Comparison of ENCODE assay signal across 8 mouse cellular contexts in the genomic region with DNA sequence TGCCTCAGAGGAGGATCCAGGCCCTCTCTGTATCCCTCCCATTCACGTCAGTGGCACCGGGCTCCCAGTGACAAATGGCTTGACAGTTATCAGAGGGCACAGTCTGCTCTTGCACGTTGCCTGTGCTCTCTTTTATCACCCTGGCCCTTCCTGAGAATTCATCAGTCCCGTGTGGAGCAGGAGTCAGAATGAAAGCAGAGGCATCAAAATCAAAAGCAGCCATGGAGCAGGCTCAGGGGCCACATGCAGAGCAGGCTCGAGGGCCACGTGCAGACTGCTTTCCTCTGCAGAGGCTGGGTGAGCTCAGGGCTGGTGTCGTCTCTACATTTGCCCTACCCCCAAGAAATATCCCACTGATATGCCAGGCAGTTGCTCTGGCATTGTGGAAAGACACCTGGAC. TPM values are rescaled to one million over a fixed set of nuclear protein-coding genes. Genes with fewer than 3 reads are reported as not detected.
DNase-seq lines count a peak whose midpoint lies in the region; ATAC-seq and TF ChIP-seq lines count a peak whose summit lies in the region.

No protein-coding gene starts in this region.

- no peaks in the 10 kb centered on the region for H3K79me2 ChIP-seq in macrophage (ENCODE audit: inconsistent target)

- H3K9ac ChIP-seq in kidney, embryonic 15.5 days, result no peak overlapping the region
- no peak overlapping the region for H3K9ac ChIP-seq in hindbrain, embryonic 13.5 days

- ATAC-seq in kidney, embryonic 15.5 days (replicated peaks; ENCODE audit: low FRiP score), result no peak; the same call in 1 of the 2 replicates
- ATAC-seq in hindbrain, embryonic 13.5 days (ENCODE audit: low FRiP score), result no peak; the same call in 1 of the 2 replicates

- peaks cover 27% of the 10 kb centered on the region for H3K4me1 ChIP-seq in kidney, embryonic 15.5 days
- peaks cover 24% of the 10 kb centered on the region for H3K4me1 ChIP-seq in bone marrow, adult 2 months (ENCODE audit: control insufficient read depth, insufficient read depth, low read length)
- H3K4me1 ChIP-seq in hindbrain, embryonic 13.5 days (replicated peaks), result peaks cover 23% of the 10 kb centered on the region

- no peak overlapping the region for H3K4me2 ChIP-seq in kidney, embryonic 15.5 days
- H3K4me2 ChIP-seq in hindbrain, embryonic 13.5 days, result no peak overlapping the region

- H3K27ac ChIP-seq in kidney, embryonic 15.5 days, result peak overlapping the region; percentile 73
- peak overlapping the region; percentile 64 for H3K27ac ChIP-seq in bone marrow, adult 2 months (ENCODE audit: control insufficient read depth, insufficient read depth, low read depth, low read length, poor library complexity)
- H3K27ac ChIP-seq in hindbrain, embryonic 13.5 days, result peak overlapping the region; percentile 36
- peak overlapping the region; percentile 85 for H3K27ac ChIP-seq in macrophage

- no peak for TF ChIP-seq POLR2A in bone marrow, adult 2 months (IDR thresholded peaks at IDR 0.05; ENCODE audit: borderline replicate concordance, control insufficient read depth, low read depth, low read length)

- H3K9me3 ChIP-seq in kidney, embryonic 15.5 days (replicated peaks), result no peaks in the 10 kb centered on the region
- H3K9me3 ChIP-seq in hindbrain, embryonic 13.5 days, result no peaks in the 10 kb centered on the region

- TF ChIP-seq CTCF in bone marrow, adult 2 months (IDR thresholded peaks at IDR 0.05; ENCODE audit: control insufficient read depth, insufficient read depth, low read length), result no peak

- no peaks in the 10 kb centered on the region for H3K27me3 ChIP-seq in kidney, embryonic 15.5 days
- H3K27me3 ChIP-seq in hindbrain, embryonic 13.5 days, result no peaks in the 10 kb centered on the region

- 44% methylated on average over 7 of the region's 7 CpGs for WGBS in kidney, embryonic 15.5 days
- 27% methylated on average over 7 of the region's 7 CpGs for WGBS in bone marrow, adult 2 months
- WGBS in hindbrain, embryonic 13.5 days, result 39% methylated on average over 7 of the region's 7 CpGs
- WGBS in macrophage (ENCODE audit: missing documents), result 47% methylated on average over 7 of the region's 7 CpGs

- no peak overlapping the region for H3K4me3 ChIP-seq in kidney, embryonic 15.5 days (replicated peaks)
- H3K4me3 ChIP-seq in bone marrow, adult 2 months (replicated peaks; ENCODE audit: control insufficient read depth, low read depth, low read length), result no peak overlapping the region
- H3K4me3 ChIP-seq in hindbrain, embryonic 13.5 days, result no peak overlapping the region
- H3K4me3 ChIP-seq in macrophage (ENCODE audit: inconsistent target), result no peak overlapping the region

- H3K36me3 ChIP-seq in kidney, embryonic 15.5 days, result no peaks in the 10 kb centered on the region
- no peaks in the 10 kb centered on the region for H3K36me3 ChIP-seq in hindbrain, embryonic 13.5 days
- no peaks in the 10 kb centered on the region for H3K36me3 ChIP-seq in macrophage (ENCODE audit: inconsistent target)

- DNase-seq in kidney, adult 9 months, result no peak
- DNase-seq in embryo, embryonic 11 days, result no peak
- no peak for DNase-seq in urinary bladder, adult 18-20 months (ENCODE audit: low spot score in 2 of 2)
- no peak for DNase-seq in left cerebral cortex, adult 11 months (ENCODE audit: low spot score)

RNA-seq across cellular contexts. Expression of a gene that starts 29.5 kb away (rescaled TPM):
- polyA plus RNA-seq in kidney, embryonic 15.5 days (2015; fragmentation: Nextera tagmentation; extraction: Ambion mirVana), result 9.2 and 9.8 TPM in 2 replicates
- polyA plus RNA-seq in bone marrow, adult 2 months (2011; ENCODE audit: insufficient read depth, insufficient read length, low replicate concordance, missing spikeins), result 29.3 and 64.2 TPM in 2 replicates
- polyA plus RNA-seq in hindbrain, embryonic 13.5 days (2015; fragmentation: Nextera tagmentation; extraction: Ambion mirVana), result 1.8 and 1.9 TPM in 2 replicates
- total RNA-seq in macrophage (2018; cell fraction: chromatin; rRNA removed), result 10 to 100 TPM in 24 of 26 experiments, 1 to 10 TPM in 2; 9.6 to 52.6 (median 33.1) TPM
- 10 to 100 TPM in 21 of 26 experiments, 1 to 10 TPM in 5; 4.9 to 24.0 (median 13.2) TPM for total RNA-seq in macrophage (2018; cell fraction: cytosol; rRNA removed)
- total RNA-seq in macrophage (2018; cell fraction: nucleus; rRNA removed), result 10 to 100 TPM; 15.7 to 47.2 (median 25.4) TPM
- 10.8 to 14.3 TPM (median 10.8 TPM) in 3 replicates for polyA plus RNA-seq in macrophage (2018)

RNA-seq across cellular contexts. Expression of a gene that starts 33.5 kb away (rescaled TPM):
- polyA plus RNA-seq in kidney, embryonic 15.5 days (2015; fragmentation: Nextera tagmentation; extraction: Ambion mirVana), result 111 and 113 TPM in 2 replicates
- 41.6 and 45.1 TPM in 2 replicates for polyA plus RNA-seq in bone marrow, adult 2 months (2011; ENCODE audit: insufficient read depth, insufficient read length, low replicate concordance, missing spikeins)
- 121 and 130 TPM in 2 replicates for polyA plus RNA-seq in hindbrain, embryonic 13.5 days (2015; fragmentation: Nextera tagmentation; extraction: Ambion mirVana)
- total RNA-seq in macrophage (2018; cell fraction: chromatin; rRNA removed), result 100 to 1,000 TPM in 25 of 26 experiments, 10 to 100 TPM in 1; 84.2 to 338 (median 182) TPM
- 100 to 1,000 TPM in 25 of 26 experiments, 10 to 100 TPM in 1; 98.0 to 162 (median 137) TPM for total RNA-seq in macrophage (2018; cell fraction: cytosol; rRNA removed)
- total RNA-seq in macrophage (2018; cell fraction: nucleus; rRNA removed), result 100 to 1,000 TPM in 23 of 26 experiments, 10 to 100 TPM in 3; 92.8 to 273 (median 149) TPM
- polyA plus RNA-seq in macrophage (2018), result 132 to 168 TPM (median 156 TPM) in 3 replicates
